Mouse (Mus musculus) neural tube, embryonic 13.5 days (tissue): ENCODE measurements at regions not wholly inside any gene's neighbourhood (a gene's known extent, or its start where the extent isn't known, plus 50 kb on each side); places are given as distances from the start of the nearest gene placed in this dataset.
A peak's percentile ranks its signal among the peaks of the same experiment; 100 is the strongest.
"Not testable (repeated sequence)": the region's sequence is repeated elsewhere in the genome, so short reads cannot be mapped to it uniquely, and the experiment has no call there.

Experiments
- ATAC-seq: fragments of 200-750 bp; cut with Nextera tagmentation; 2 replicates; pipeline ENCODE4 v1.8.0; 2017; ENCODE audit warnings: low read depth, mild to moderate bottlenecking, moderate TSS enrichment, moderate library complexity
- H3K27ac ChIP-seq: fragments of 300-500 bp; sonication (generic); replicated peaks from 2 replicates; pipeline ENCODE4 v1.5.1; 2015; ENCODE audit warnings: moderate library complexity, mild to moderate bottlenecking, inconsistent platforms
- H3K27me3 ChIP-seq: fragments of 300-500 bp; sonication (generic); 2 replicates; pipeline ENCODE4 v1.6.1; 2015; ENCODE audit warnings: mild to moderate bottlenecking, inconsistent platforms
- H3K36me3 ChIP-seq: fragments of 300-500 bp; sonication (generic); 2 replicates; pipeline ENCODE4 v1.6.1; 2015; ENCODE audit warnings: mild to moderate bottlenecking, inconsistent platforms
- H3K4me1 ChIP-seq: fragments of 300-500 bp; sonication (generic); replicated peaks from 2 replicates; pipeline ENCODE4 v1.6.1; 2015; ENCODE audit warnings: inconsistent platforms
- H3K4me2 ChIP-seq: fragments of 300-500 bp; sonication (generic); 2 replicates; pipeline ENCODE4 v1.6.1; 2015; ENCODE audit warnings: inconsistent platforms, mild to moderate bottlenecking, moderate library complexity
- H3K4me3 ChIP-seq: fragments of 300-500 bp; sonication (generic); 2 replicates; pipeline ENCODE4 v1.5.1; 2015; ENCODE audit warnings: mild to moderate bottlenecking, inconsistent platforms
- H3K9ac ChIP-seq: fragments of 300-500 bp; sonication (generic); 2 replicates; pipeline ENCODE4 v1.6.1; 2015; ENCODE audit warnings: moderate library complexity, mild to moderate bottlenecking, inconsistent platforms
- H3K9me3 ChIP-seq: fragments of 300-500 bp; sonication (generic); 2 replicates; pipeline ENCODE4 v1.6.1; 2016; ENCODE audit warnings: inconsistent platforms
- WGBS: fragments of 180-500 bp; shearing (Covaris S2); methylation state at CpG from one replicate; pipeline ENCODE4 v1.1.7; 2015; 5-methylcytosine and 5-hydroxymethylcytosine counted together

DNA sequence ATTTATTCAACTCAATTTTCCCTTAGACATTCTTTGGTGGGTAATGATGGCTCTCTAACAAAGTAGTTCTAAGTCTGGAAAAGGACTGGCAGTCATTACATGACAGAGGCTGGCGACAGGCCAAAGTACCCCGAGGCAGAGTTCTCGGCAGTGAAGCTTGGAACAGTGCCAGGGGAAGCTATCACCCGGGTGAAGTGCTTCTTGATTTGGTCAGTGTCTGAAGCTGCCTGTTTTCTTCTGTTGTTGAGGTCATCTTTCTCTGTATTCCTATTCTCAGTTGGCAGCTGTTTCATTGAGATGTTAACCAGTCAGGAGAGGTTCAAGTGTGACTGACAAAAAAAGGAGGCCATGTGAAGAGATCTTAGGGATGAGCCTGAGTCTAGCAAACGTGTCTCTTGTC, 276.6 kb downstream of the Cetn3 start:
- H3K9ac ChIP-seq, result no peak overlapping the region
- peaks cover 25% of the 10 kb centered on the region for H3K4me1 ChIP-seq
- H3K9me3 ChIP-seq, result no peaks in the 10 kb centered on the region
- 0 out of 2 replicates have a peak overlapping the region, but pooled peaks have one; percentile 13 for H3K27ac ChIP-seq
- ATAC-seq, result peak; percentile 73
- H3K36me3 ChIP-seq, result no peaks in the 10 kb centered on the region
- H3K4me3 ChIP-seq, result no peak overlapping the region
- WGBS, result 12% methylated on average over 5 of the region's 5 CpGs
- no peaks in the 10 kb centered on the region for H3K27me3 ChIP-seq
- no peak overlapping the region for H3K4me2 ChIP-seq

- H3K9ac ChIP-seq, H3K36me3 ChIP-seq, H3K27me3 ChIP-seq, H3K9me3 ChIP-seq, H3K4me2 ChIP-seq, H3K4me3 ChIP-seq, ATAC-seq, H3K27ac ChIP-seq: not testable (repeated sequence)
- 90% methylated on average over 2 of the region's 2 CpGs for WGBS
- peaks cover 10% of the 10 kb centered on the region; the same call in 1 of the 2 replicates for H3K4me1 ChIP-seq
Measured at GRCm38 (mm10) chr13:82063880-82064279, 281.0 kb downstream of the Cetn3 start.

GRCm38 (mm10) chr13:82066174-82066573, 283.3 kb downstream of the Cetn3 start:
- H3K4me3 ChIP-seq, result no peak overlapping the region
- no peak overlapping the region for H3K4me2 ChIP-seq
- ATAC-seq, result no peak
- H3K9ac ChIP-seq, result no peak overlapping the region
- no peaks in the 10 kb centered on the region for H3K4me1 ChIP-seq
- H3K36me3 ChIP-seq, result no peaks in the 10 kb centered on the region
- H3K9me3 ChIP-seq, result no peaks in the 10 kb centered on the region
- WGBS, result 26% methylated on average over 1 of the region's 1 CpGs
- no peak overlapping the region for H3K27ac ChIP-seq
- H3K27me3 ChIP-seq, result no peaks in the 10 kb centered on the region

GRCm38 (mm10) chr13:82066674-82067270, 283.9 kb downstream of the Cetn3 start:
- no peaks in the 10 kb centered on the region for H3K36me3 ChIP-seq
- no peak overlapping the region for H3K4me2 ChIP-seq
- no peaks in the 10 kb centered on the region for H3K27me3 ChIP-seq
- H3K27ac ChIP-seq, result no peak overlapping the region
- 87% methylated on average over 3 of the region's 3 CpGs for WGBS
- H3K9ac ChIP-seq, result no peak overlapping the region
- ATAC-seq, result no peak
- H3K9me3 ChIP-seq, result no peaks in the 10 kb centered on the region
- no peak overlapping the region for H3K4me3 ChIP-seq
- no peaks in the 10 kb centered on the region for H3K4me1 ChIP-seq

GRCm38 (mm10) chr13:82072449-82072848, 289.6 kb downstream of the Cetn3 start:
- Histone ChIP-seq H3K4me3 (no peak overlapping the region), H3K4me1 (no peaks in the 10 kb centered on the region), H3K9me3 (no peaks in the 10 kb centered on the region), H3K9ac (no peak overlapping the region), H3K27me3 (no peaks in the 10 kb centered on the region), H3K36me3 (no peaks in the 10 kb centered on the region), H3K27ac (no peak overlapping the region), H3K4me2 (no peak overlapping the region)
- WGBS, result 86% methylated on average over 1 of the region's 1 CpGs
- ATAC-seq, result no peak

DNA sequence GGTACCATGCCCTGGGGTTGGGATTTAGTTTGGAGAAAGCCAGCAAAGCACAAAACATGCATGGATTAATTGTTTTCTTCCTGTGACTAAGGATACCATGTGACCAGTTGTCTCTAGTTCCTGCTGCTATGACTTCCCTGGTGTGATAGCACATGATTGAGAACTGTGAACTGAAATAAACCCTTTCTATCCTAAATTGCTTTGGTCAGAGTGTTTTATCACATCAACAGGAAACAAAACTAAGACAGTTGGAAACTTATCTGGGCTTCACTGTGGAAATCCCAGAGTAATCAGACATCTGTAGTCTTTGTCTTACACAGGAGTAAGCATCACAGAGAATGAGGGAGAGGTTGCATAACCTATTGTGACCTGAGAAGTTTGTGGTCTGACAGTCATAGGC, 290.5 kb downstream of the Cetn3 start:
- no peak for ATAC-seq
- no peak overlapping the region for H3K27ac ChIP-seq
- no peak overlapping the region for H3K4me2 ChIP-seq

GRCm38 (mm10) chr13:82081375-82081774, 298.5 kb downstream of the Cetn3 start:
- H3K9ac ChIP-seq, result no peak overlapping the region
- H3K27me3 ChIP-seq, result no peaks in the 10 kb centered on the region
- WGBS, result 89% methylated on average over 2 of the region's 2 CpGs
- no peak overlapping the region for H3K27ac ChIP-seq
- no peaks in the 10 kb centered on the region for H3K36me3 ChIP-seq
- H3K4me3 ChIP-seq, result no peak overlapping the region
- no peak overlapping the region for H3K4me2 ChIP-seq
- H3K9me3 ChIP-seq, result no peaks in the 10 kb centered on the region
- ATAC-seq, result no peak
- no peaks in the 10 kb centered on the region for H3K4me1 ChIP-seq

More for the DNA sequence above, 290.5 kb downstream of the Cetn3 start:
- Histone ChIP-seq H3K36me3 (no peaks in the 10 kb centered on the region), H3K27me3 (no peaks in the 10 kb centered on the region), H3K4me3 (no peak overlapping the region), H3K9ac (no peak overlapping the region), H3K4me1 (no peaks in the 10 kb centered on the region), H3K9me3 (no peaks in the 10 kb centered on the region)

DNA sequence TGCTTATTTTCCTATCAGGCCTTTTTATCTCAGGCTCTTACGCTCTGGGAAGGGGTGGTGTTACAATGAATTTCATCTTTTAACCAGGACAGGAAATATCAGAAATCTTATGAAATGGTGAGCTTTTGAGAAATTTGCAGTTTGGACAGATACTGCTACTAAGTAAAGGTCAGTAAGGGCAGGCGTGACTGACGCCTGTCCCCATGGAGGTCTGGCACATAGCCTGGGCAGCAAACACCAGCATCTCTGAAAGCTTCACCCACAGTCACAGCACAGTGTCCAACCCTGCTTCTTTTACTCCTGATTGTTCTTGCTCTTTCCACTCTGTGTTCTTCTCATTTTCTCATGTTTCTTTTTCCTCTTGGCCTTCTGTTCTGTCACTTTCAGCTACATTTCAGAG, 304.8 kb downstream of the Cetn3 start:
- H3K9me3 ChIP-seq, result no peaks in the 10 kb centered on the region
- 80% methylated on average over 3 of the region's 3 CpGs for WGBS
- no peak for ATAC-seq
- no peak overlapping the region for H3K9ac ChIP-seq
- H3K4me2 ChIP-seq, result no peak overlapping the region
- H3K4me3 ChIP-seq, result no peak overlapping the region
- H3K27me3 ChIP-seq, result no peaks in the 10 kb centered on the region
- no peaks in the 10 kb centered on the region for H3K4me1 ChIP-seq
- no peak overlapping the region for H3K27ac ChIP-seq
- no peaks in the 10 kb centered on the region for H3K36me3 ChIP-seq

DNA sequence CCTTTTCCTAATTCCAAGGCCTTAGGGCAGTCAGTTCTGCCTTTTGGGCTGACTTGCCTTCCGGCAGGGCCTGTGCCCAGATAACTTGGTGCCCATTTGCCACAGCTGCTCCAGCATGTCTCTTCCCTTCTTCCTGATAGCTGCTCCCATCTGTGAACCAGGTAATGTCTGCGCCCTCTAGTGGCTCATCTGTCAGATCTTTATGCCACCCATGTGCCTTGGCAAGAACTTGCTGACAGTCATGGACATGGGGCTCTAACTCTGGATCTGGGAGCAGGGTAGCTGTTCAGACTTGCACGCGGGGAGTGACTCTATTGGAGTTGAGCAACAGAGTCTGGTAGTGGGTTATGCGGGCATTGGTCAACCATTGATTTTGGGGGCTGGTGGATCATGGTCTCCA, 309.3 kb downstream of the Cetn3 start:
- 82% methylated on average over 5 of the region's 5 CpGs for WGBS
- no peak for ATAC-seq

GRCm38 (mm10) chr13:82106032-82106431, 323.2 kb downstream of the Cetn3 start:
- 54% methylated on average over 2 of the region's 2 CpGs for WGBS
- Histone ChIP-seq H3K9ac (no peak overlapping the region), H3K4me2 (no peak overlapping the region), H3K4me1 (no peaks in the 10 kb centered on the region), H3K9me3 (no peaks in the 10 kb centered on the region), H3K4me3 (no peak overlapping the region), H3K27ac (no peak overlapping the region), H3K36me3 (no peaks in the 10 kb centered on the region), H3K27me3 (no peaks in the 10 kb centered on the region)
- peak; percentile 40; the same call in 1 of the 2 replicates for ATAC-seq

More for the DNA sequence above, 309.3 kb downstream of the Cetn3 start:
- Histone ChIP-seq H3K27me3 (no peaks in the 10 kb centered on the region), H3K9me3 (no peaks in the 10 kb centered on the region), H3K36me3 (no peaks in the 10 kb centered on the region), H3K27ac (no peak overlapping the region), H3K4me1 (no peaks in the 10 kb centered on the region), H3K4me2 (no peak overlapping the region), H3K9ac (no peak overlapping the region), H3K4me3 (no peak overlapping the region)

DNA sequence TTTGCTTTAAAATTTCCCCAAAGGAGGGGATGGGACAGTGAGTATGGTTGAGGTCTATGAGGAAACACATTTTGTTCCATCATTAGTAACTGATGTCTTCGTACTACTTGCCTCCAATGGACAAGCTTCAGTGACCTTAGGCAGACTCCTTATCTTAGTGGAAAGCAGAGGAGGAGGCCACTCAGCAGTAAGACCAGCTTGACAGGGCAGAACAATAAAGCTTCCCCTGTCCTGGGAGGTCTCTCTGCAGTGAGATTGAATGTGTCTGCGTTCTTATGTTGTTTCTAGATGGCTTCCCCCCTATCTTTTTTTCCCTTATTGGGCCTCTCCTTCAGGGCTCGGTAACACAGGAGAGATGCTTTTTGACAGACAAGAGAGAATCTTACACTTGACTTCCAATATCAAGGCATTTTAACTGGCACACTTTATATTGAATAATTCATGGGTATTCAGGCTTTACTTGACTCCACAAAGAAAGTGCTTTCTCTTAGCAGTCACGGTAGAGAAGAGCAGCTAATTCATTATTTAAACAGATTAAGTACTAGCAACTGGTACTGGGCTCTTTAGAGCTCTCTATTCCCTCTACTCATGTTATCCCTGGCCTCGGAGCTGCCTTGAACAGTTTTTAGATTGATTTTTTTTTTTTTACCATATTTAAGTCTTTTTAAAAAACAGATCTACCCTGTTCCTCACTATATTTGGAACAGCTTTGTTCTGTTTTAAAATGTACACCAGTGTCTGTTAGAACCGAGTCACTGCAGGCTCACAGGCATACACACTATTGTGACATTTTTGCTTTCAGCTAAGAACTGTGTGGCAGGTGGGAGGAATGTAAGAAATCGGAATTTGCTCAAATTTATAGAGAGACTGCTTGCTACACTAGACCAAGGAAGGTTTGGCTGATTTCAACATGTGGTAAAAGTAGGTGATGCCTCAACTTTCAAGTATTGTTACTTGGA, 347.2 kb downstream of the Cetn3 start:
- Histone ChIP-seq H3K36me3 (no peaks in the 10 kb centered on the region), H3K27me3 (no peaks in the 10 kb centered on the region), H3K4me3 (no peak overlapping the region), H3K4me2 (no peak overlapping the region), H3K9me3 (no peaks in the 10 kb centered on the region), H3K27ac (no peak overlapping the region), H3K9ac (no peak overlapping the region), H3K4me1 (no peaks in the 10 kb centered on the region)
- ATAC-seq, result no peak
- 45% methylated on average over 7 of the region's 7 CpGs for WGBS
